Mouse (Mus musculus) myocyte (in vitro differentiated cells): ENCODE data around the gene Klhl21.

Experiments
- POLR2A ChIP-seq: IDR thresholded peaks from one replicate; pipeline ENCODE4 v1.6.1; 2011; ENCODE audit warnings: low read depth, mild to moderate bottlenecking, control low read depth, moderate library complexity; ENCODE audit not compliant: insufficient read length
- USF1 ChIP-seq: IDR thresholded peaks from one replicate; pipeline ENCODE4 v1.6.1; 2011; ENCODE audit warnings: low read depth, mild to moderate bottlenecking, control low read depth, moderate library complexity

- no peak for TF ChIP-seq POLR2A
- no peak for TF ChIP-seq USF1
These were observed 14.1 kb upstream of the Klhl21 start for GRCm38 (mm10) chr4:151994228-151995171.
